ENCODE assay signal across 21 mouse cellular contexts in the genomic region with DNA sequence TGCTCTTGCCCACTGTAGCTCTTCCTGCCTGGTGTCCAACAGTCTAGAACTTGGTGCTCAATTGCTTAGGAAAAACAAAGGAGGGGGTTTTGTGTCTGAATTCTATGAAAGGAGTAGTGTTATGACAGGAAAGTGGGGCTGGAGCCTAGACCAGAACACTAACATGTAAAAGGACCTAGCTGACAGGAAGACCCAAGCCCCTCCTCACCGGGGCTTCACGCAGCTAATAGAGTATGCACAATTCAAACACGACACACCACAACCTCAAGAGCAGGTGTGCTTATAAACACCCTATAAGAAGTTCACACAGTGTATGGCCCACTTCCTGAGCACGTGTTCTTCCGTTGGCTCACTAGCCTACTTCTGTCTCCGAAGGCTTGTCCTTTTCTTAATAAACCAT.
DNase-seq lines count a peak whose midpoint lies in the region; TF ChIP-seq lines count a peak whose summit lies in the region.
"Had no signal": no experiment of that assay in that cellular context is flagged by ENCODE, and none has a peak within 500 bp of the region (broad histone marks: within the 10 kb centered on the region; RNA-seq: fewer than 3 reads in every experiment).

No protein-coding gene starts in this region.

- H3K4me3 ChIP-seq in lung, adult 2 months (replicated peaks; ENCODE audit: extremely low read depth, low read depth, low read length) = no peak overlapping the region
- H3K4me3 ChIP-seq: forebrain, embryonic 12.5 days; kidney, embryonic 15.5 days; left cerebral cortex, adult 2 months; limb, embryonic 10.5 days; neural tube, embryonic 13.5 days had no signal

- peaks cover 4% of the 10 kb centered on the region for H3K4me1 ChIP-seq in lung, adult 2 months (ENCODE audit: control insufficient read depth, insufficient read depth, low read length)
- H3K4me1 ChIP-seq: forebrain, embryonic 12.5 days; kidney, embryonic 15.5 days; limb, embryonic 10.5 days; neural tube, embryonic 13.5 days had no signal

- intact Hi-C loops in left cerebral cortex, postnatal 4 days (cut with DNase I) = no loop called here

- peak; percentile 13 for DNase-seq in lung, postnatal 25 days (ENCODE audit: low spot score)
- no peak for DNase-seq in lung, adult 2 months
- peak; percentile 72 for DNase-seq in induced T-regulatory cell, adult 2 months (ENCODE audit: low read depth)
- peak; percentile 22 to 64 for DNase-seq in thymus, adult 18-20 months
- DNase-seq in thymus, postnatal 4 days = peak; percentile 49
- DNase-seq in neural tube, embryonic 10.5 days (ENCODE audit: extremely low spot score, low spot score) = no peak
- DNase-seq in left cerebral cortex, postnatal 4 days = no peak
- DNase-seq in right cerebral cortex, postnatal 10 days (ENCODE audit: low spot score in 2 of 2) = no peak
- DNase-seq: adrenal gland, postnatal 10 days; cerebellum, adult 9-11 months; gastrocnemius, postnatal 25 days; kidney, postnatal 4 days; layer of hippocampus, adult 9-11 months; liver, postnatal 0 days; lung, postnatal 14 days; right cerebral cortex, postnatal 14 days had no signal

- no peak for TF ChIP-seq CTCF in lung, adult 2 months (IDR thresholded peaks at IDR 0.05; ENCODE audit: insufficient read depth, low read length)

- 78% methylated on average over 6 of the region's 6 CpGs for WGBS in lung, adult 2 months

- no peak for TF ChIP-seq POLR2A in lung, adult 2 months (IDR thresholded peaks at IDR 0.05; ENCODE audit: borderline replicate concordance, extremely low read depth, low read depth, low read length)

Comparison
In these comparisons a context has a peak if more than half of its experiments do, and no peak if none do; other contexts are left out.
1. DNase-seq: peak in lung, postnatal 25 days (single experiment), induced T-regulatory cell, adult 2 months (single experiment), thymus, adult 18-20 months (2 of 2) and thymus, postnatal 4 days (single experiment); none in lung, adult 2 months (single experiment), neural tube, embryonic 10.5 days (single experiment), left cerebral cortex, postnatal 4 days (single experiment) and right cerebral cortex, postnatal 10 days (0 of 2).